Mouse (Mus musculus) macrophage (primary cell): ENCODE results near the gene Gpr146. TPM values are rescaled to one million over a fixed set of nuclear protein-coding genes. Genes with fewer than 3 reads are reported as not detected.

Experiments used
- H3K27ac ChIP-seq: fragments of 350-480 bp; formaldehyde crosslinking; 2 replicates; pipeline ENCODE4 v1.9.0; 2021
- H3K36me3 ChIP-seq: fragments of 350-480 bp; formaldehyde crosslinking; 2 replicates; pipeline ENCODE4 v1.9.0; 2021; ENCODE audit errors: inconsistent target
- H3K4me3 ChIP-seq: fragments of 350-480 bp; formaldehyde crosslinking; 2 replicates; pipeline ENCODE4 v1.9.0; 2021; ENCODE audit errors: inconsistent target
- H3K79me2 ChIP-seq: fragments of 350-480 bp; formaldehyde crosslinking; 2 replicates; pipeline ENCODE4 v1.9.0; 2021; ENCODE audit errors: inconsistent target
- WGBS: methylation state at CpG from one replicate; pipeline ENCODE4 v1.1.7; 2026; ENCODE audit warnings: inconsistent platforms; ENCODE audit not compliant: missing documents; 5-methylcytosine and 5-hydroxymethylcytosine counted together
- polyA plus RNA-seq: library from polyadenylated mRNA; stranded (reverse); fragments of 250-400 nt; gene quantifications from 3 replicates; pipeline ENCODE4 v1.2.4, GENCODE M21; 2018; ENCODE audit warnings: inconsistent platforms

The Gpr146 gene
- polyA plus RNA-seq, 1 experiment from 2014 or later, result 20.6 TPM

GRCm38 (mm10) chr5:139367884-139368458, 9.5 kb upstream of the Gpr146 start:
- Histone ChIP-seq H3K36me3 (no peaks in the 10 kb centered on the region), H3K4me3 (no peak overlapping the region), H3K27ac (peak overlapping the region; percentile 98), H3K79me2 (peaks cover 48% of the 10 kb centered on the region)
- 95% methylated on average over 4 of the region's 4 CpGs for WGBS

GRCm38 (mm10) chr5:139368638-139369320, 8.7 kb upstream of the Gpr146 start:
- Histone ChIP-seq H3K4me3 (no peak overlapping the region), H3K36me3 (no peaks in the 10 kb centered on the region), H3K27ac (no peak overlapping the region), H3K79me2 (peaks cover 48% of the 10 kb centered on the region)
- WGBS, result 97% methylated on average over 11 of the region's 11 CpGs

DNA sequence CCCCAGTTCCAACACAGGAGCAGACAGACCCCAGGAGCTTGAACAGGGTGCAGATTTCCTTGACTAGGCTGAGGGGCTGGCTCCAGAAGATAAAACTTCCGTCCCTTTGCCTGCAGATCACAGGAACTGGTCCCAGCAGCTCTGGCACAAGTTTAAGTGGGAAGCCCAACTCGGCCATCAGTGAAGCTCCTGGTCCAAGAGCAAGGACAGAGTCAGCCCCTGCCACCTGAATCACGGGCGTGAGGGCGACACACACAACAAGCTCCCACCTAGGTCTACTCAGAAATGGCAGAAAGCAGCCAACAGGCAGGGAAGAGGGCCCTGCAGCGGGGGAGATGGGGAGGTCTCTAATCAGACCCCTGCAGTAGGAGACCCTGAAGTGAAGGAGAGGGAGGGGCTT, 7.2 kb upstream of the Gpr146 start:
- WGBS, result 92% methylated on average over 6 of the region's 6 CpGs
- peak overlapping the region; percentile 99 for H3K27ac ChIP-seq
- H3K36me3 ChIP-seq, result no peaks in the 10 kb centered on the region
- peaks cover 48% of the 10 kb centered on the region for H3K79me2 ChIP-seq
- peak overlapping the region; percentile 73; the same call in 1 of the 2 replicates for H3K4me3 ChIP-seq

- peak overlapping the region; percentile 99 for H3K27ac ChIP-seq
- peaks cover 53% of the 10 kb centered on the region for H3K79me2 ChIP-seq
- no peaks in the 10 kb centered on the region for H3K36me3 ChIP-seq
- WGBS, result 20% methylated on average over 5 of the region's 5 CpGs
- peak overlapping the region; percentile 73 for H3K4me3 ChIP-seq
These were observed 6.4 kb upstream of the Gpr146 start for GRCm38 (mm10) chr5:139371118-139371517.

GRCm38 (mm10) chr5:139371631-139372401, 5.7 kb upstream of the Gpr146 start:
- peak overlapping the region; percentile 73 for H3K4me3 ChIP-seq
- H3K79me2 ChIP-seq, result peaks cover 60% of the 10 kb centered on the region
- H3K36me3 ChIP-seq, result no peaks in the 10 kb centered on the region
- 2% methylated on average over 39 of the region's 39 CpGs for WGBS
- H3K27ac ChIP-seq, result peak overlapping the region; percentile 99

DNA sequence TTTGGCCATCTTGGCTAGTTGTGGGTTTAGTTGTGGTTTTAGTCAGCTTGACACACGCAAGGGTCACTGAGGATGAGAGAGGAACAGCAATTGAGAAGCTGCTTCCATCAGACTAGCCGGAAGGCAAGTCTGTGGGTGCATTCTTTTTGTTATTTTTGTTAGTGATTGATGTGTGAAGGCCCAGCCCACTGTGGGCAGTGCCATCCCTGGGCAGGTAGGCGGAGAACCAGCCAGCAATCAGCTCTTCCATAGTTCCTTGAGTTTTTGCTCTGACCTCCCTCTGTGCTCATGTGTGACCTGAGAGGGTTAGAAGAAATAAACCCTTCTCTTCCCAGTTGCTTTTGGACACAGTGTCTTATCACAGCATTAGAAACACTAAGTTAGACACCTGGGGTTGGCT, 4.4 kb upstream of the Gpr146 start:
- peaks cover 54% of the 10 kb centered on the region for H3K79me2 ChIP-seq
- H3K27ac ChIP-seq, result peak overlapping the region; percentile 71
- H3K4me3 ChIP-seq, result no peak overlapping the region
- H3K36me3 ChIP-seq, result no peaks in the 10 kb centered on the region
- WGBS, result 22% methylated on average over 3 of the region's 3 CpGs

GRCm38 (mm10) chr5:139373889-139374444, 3.5 kb upstream of the Gpr146 start:
- Histone ChIP-seq H3K79me2 (peaks cover 54% of the 10 kb centered on the region), H3K27ac (peak overlapping the region; percentile 71), H3K36me3 (no peaks in the 10 kb centered on the region), H3K4me3 (no peak overlapping the region)
- WGBS, result 68% methylated on average over 5 of the region's 6 CpGs

DNA sequence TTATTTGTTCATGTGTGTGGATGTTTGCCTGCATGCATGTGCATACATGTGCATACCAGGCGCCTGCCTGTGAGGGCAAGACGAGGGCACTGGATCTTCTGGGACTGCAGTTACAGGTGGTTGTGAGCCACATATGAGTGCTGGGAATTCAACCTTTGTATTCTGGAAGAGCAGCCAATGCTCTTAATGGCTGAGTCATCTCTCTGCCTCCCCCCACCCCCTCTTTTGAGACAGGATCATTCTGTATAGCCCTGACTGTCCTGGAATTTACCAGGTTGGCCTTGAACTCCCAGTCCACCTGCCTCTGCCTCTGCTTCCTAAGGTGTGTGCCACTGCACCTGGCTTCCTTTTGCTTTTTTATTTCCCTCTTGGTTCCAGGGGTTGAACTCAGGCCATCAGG, 2.7 kb upstream of the Gpr146 start:
- peaks cover 54% of the 10 kb centered on the region for H3K79me2 ChIP-seq
- H3K4me3 ChIP-seq, result no peak overlapping the region
- WGBS, result 100% methylated on average over 2 of the region's 2 CpGs
- H3K36me3 ChIP-seq, result no peaks in the 10 kb centered on the region
- 0 out of 2 replicates have a peak overlapping the region, but pooled peaks have one; percentile 71 for H3K27ac ChIP-seq

DNA sequence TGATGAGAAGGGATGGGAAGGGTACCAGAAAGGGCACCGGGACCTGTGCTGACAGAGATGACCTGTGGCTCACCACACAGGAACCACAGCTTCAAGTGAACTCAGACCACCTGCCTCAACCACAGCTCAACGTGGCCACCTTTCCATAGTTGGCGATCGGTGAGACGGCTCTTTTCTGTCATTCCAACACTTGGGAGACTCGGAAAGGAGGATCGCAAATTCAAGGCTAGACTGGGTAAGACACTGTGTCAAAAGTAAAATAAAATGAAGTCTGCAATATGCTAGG, 717 bp downstream of the Gpr146 start:
- peak overlapping the region; percentile 33 for H3K4me3 ChIP-seq
- H3K79me2 ChIP-seq, result peaks cover 61% of the 10 kb centered on the region
- H3K36me3 ChIP-seq, result no peaks in the 10 kb centered on the region
- WGBS, result 25% methylated on average over 7 of the region's 7 CpGs
- peak overlapping the region; percentile 99 for H3K27ac ChIP-seq

DNA sequence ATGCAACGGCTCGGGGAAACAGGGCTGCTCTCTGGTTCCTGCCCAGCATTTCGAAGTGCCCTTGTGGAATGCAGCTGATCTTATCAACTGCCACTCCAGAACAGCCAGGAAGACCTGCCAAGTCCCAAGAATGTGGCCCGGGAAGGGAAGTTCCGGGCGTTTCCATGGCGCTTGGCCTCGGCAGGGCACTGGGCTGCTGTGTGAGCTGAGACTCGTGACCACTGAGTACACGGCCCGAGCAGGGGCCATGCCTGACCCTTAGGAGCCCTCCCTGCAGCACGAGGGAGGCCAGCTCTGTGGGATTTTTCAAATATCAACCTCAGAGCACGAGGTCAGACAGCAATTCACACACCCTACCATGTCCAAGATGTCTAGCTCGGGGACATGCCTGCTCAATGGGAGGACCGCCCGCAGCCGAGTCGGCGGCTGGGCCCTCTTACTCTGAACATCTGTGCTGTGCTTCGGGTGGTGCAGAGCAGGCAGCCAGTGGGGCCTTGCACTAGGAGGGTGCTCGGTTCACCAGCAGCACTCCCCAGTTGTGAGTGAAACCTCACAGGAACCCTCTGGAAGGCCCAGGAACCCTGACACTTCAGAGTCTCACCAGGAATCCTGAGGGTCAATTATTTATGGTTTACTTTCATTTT, 1.6 kb downstream of the Gpr146 start:
- Histone ChIP-seq H3K79me2 (peaks cover 70% of the 10 kb centered on the region), H3K36me3 (peaks cover 6% of the 10 kb centered on the region; the same call in 1 of the 2 replicates), H3K4me3 (peak overlapping the region; percentile 33), H3K27ac (peak overlapping the region; percentile 99)
- 24% methylated on average over 20 of the region's 21 CpGs for WGBS

- H3K4me3 ChIP-seq, result peak overlapping the region; percentile 33; the same call in 1 of the 2 replicates
- peak overlapping the region; percentile 99 for H3K27ac ChIP-seq
- 13% methylated on average over 8 of the region's 8 CpGs for WGBS
- H3K36me3 ChIP-seq, result peaks cover 11% of the 10 kb centered on the region; the same call in 1 of the 2 replicates
- peaks cover 77% of the 10 kb centered on the region for H3K79me2 ChIP-seq
These were observed 2.4 kb downstream of the Gpr146 start for GRCm38 (mm10) chr5:139379771-139380384.

DNA sequence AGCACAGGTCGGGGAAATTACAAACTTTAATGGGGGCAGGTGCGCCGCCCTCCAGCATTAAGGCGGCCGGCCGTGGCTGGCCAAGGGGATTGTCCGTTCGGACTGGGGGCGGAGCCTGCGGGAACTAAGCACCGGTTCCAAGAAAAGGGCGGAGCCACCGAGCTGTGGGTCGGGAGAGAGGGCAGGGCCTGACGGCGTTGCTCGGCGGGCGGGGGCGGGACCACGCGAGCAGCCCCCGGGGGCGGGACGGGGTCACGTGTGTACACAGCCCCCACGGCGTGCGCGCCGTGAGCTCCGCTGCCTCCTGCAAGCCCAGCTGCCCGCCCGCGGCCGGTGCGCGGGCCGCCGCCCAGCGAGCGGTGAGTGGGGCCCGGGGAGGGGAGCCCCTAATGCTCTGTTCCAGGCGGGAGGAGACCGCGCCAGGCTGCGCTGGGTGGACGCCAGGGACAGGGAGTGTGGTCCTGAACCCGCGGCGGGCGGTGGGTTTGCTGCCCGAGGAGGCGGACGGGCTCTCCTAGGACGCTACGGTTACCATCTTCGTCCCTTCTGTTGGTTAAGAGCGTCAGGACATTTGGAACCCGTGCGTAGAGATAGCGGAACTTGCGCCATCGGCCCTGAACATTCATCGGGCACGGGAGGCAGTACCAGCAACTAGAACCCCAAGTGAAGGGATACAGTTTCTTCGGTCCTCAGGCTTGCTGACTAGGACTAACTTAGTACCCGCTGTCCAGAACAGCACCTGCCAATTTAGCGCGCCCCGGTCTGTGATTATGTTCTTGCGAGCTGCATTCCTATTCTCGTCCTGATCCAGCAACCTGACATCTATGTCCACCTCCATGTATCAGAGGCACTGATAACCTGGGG, 3.1 kb downstream of the Gpr146 start:
- WGBS, result 1% methylated on average over 67 of the region's 73 CpGs
- Histone ChIP-seq H3K79me2 (peaks cover 85% of the 10 kb centered on the region), H3K4me3 (peak overlapping the region; percentile 63), H3K27ac (peak overlapping the region; percentile 99), H3K36me3 (peaks cover 19% of the 10 kb centered on the region; the same call in 1 of the 2 replicates)
